Mouse (Mus musculus): ENCODE measurements around the gene Epha3.

Epha3 gene

DNA sequence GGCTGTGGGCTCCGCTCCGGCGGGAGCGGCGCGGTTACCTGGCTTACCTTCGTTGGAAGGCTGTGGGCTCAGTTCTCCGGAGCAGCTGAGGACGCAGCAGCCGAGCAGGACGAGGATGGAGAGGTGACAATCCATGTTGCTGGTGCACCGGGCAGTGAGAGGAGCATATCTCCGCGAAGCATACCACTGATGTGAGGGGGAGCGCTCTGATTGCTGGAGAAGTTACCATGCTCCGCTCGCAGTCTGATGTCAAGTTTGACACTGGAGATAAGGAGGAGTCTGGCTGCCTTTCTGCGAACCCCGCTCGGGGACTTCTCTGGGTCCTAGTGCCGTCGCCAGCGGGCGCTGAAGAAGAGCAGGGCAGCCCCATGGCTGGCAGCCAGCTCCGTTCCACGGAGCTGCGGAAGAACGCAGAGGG, at the start of gene Epha3:
TSS of gene Epha3 (minus strand) at position 263 of the 418 bp plus-strand sequence.
- peak; percentile 3 for DNase-seq (ENCODE audit: low spot score)

DNA sequence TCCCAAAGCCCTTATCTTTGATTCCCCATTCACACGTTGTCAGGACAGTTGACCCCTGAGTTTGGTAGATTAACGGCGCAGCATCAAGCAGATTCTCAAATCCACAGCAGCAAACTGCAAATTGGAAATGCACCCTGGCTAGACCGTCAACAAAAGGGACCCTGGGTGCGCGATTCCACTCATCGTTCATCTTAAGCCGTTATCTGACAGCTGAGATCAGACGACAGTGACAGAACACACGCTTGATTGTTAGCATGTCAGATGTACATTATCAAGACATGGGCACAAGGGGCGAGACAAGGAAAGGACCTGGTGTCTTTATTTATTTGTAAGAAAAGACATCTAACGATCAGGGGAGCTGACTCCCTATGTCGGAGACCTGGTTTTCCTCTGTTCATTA, 39.5 kb upstream of the Epha3 start:
- no peak for DNase-seq (ENCODE audit: low spot score)

DNA sequence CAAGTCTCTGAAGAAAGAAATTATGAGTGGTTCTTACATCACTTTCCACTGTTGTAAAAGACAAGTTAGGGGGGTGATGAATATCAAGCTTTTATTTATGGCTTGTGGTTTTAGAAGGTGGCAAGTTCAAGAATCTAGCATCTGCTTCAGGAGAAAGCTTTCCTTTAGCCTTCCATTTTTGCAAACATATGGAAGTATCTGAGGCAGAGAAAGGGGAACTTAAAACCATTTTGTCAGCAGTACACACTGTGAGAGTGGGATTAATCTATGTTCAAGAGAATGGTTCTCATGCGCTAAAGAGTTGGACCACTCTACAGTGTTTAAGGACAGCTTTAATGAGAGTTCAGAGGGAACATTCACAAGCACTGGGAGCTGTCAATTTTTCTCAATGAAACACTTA, 17.2 kb upstream of the Epha3 start:
- DNase-seq (ENCODE audit: low spot score) = no peak

DNA sequence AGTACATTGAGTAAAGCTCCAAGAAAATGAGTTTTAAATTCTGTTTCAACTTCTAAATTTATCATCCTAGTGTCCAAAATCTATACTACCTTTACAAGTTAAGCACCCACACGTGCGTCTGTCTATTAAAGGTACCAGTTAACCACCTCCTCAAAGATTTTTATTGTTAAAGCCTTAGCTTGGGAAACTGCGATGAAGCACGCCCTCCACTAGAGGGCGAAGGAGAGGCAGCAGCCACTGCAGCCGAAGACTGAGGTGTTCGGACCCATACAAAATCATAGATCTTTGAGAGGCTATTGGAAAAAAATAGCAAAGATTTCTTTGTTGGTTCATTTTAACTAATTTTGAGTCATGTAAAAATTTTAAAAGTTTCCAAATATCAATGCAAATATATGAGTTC, 8.3 kb upstream of the Epha3 start:
- no peak for DNase-seq (ENCODE audit: low spot score)

DNA sequence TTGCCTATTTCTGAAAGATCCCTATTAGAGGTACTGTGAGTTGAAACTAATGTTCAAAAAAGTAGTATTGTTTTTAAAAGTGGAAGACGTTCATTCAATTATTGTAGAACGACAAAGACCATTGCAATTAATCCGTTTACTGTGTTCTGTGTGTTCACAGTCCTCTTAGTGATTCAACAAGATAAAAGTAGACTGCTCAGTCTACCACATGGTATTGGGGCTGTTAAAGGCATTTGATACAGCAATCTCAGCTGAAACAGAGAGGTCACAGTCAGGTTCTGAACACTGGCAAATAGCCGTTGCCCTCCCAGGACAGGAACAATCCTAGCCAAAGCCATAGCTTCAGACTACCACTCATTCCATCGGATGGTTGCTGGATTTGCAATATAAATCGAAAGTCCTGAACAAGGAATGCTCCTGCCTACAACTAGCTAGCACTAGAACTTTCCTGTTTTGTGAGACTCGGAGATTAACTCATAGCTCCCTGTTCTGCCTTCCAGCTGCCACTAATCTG, 545 bp upstream of the Epha3 start:
- DNase-seq (ENCODE audit: low spot score) = no peak

DNA sequence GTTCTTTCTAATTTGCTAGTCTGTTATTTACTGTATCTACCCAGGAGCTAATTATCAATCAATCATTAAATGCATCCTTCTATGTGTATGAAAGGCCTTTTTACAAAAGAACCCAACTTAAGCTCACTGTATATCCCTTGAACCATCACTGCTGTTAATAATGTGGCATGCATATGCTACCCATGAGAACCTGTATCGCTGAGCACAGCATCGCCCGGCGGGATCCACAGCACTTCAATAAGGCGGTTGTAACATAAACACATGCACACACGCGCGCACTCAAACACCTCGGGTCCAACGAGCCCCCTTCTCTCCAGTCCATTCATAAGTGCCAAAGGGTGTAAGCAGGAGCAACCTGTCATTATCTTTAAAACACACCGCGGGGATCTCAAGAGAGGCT, 794 bp downstream of the Epha3 start:
- DNase-seq (ENCODE audit: low spot score) = no peak

DNA sequence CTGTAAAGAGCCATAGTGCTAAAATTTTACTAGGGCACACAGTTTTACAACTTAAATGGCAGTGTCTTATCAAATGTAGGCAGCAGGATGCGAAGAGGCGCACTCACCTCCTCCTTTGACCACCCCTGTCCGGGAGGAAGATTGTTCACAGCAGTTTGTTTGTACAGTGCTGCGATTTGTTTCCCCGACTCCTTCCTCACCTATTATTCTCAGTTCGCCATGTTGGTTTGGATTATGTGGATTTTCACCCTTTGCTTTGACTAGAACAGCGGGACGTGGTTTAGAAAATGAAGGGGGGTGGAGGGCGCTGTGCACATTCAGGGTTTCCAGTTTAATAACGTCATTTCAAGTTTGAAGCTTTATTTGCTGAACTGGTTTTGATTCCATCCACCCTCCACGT, 6.4 kb downstream of the Epha3 start:
- DNase-seq (ENCODE audit: low spot score) = no peak

DNA sequence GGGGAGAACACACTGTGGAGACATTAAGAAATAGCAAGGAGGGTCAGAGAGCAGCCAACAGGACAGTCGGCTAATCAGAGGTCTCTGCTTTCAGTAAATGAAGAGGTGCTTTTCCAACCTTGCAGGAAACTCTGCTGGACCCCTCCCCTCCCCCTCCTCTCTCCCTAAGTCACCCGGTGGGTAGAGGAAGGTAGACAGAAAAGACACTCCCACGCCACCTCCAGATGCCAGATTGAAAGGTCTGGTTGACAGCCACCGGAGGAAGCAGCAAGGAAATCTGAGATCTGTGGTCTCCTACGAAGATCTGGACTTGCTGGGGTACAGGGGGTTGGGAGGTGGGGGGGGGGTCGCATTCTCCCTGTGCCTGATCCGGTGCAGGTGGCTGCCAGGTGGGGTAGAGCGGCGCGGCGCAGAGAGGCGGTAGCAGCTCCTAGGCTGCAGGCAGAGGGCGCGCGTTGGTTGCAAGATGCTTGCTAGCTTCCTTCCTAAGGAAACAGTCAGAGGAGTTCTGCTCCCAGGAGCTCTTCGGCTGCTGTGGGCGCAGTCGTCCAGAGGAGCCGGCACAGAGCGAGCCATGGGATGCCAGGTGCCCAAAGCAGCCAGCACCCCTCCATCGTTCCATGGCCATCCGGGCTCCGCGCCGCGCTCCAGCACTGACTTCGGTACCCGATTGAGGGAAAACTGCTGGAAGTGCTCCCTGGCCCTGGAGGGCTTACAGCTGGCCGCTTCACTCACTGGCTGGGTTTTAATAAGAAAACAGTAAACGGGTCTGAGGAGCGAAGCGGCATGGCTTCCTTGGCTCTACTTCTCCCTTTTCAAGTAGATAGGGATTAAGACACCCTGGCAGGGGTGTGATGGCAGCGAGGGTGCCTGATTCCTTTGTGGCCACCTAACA, 7.1 kb downstream of the Epha3 start:
- no peak for DNase-seq (ENCODE audit: low spot score)

DNA sequence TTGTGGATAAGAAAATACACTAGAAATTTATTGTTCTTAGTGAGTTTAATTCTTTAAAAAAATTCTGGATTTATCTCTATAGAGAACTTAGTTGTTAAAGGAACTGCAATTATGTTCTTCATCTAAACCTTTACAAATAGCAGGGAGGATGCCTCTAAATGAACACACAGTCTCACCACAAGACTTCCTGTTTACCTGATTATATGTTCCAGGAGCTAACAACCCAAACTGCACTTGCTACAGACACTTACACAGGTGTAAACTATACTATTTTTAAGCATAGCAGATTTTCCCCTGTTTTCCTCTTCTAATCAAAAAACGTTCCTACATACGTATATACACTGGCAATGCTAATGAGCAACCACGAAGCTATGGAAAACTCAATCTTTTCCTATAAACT, 13.7 kb downstream of the Epha3 start:
- DNase-seq (ENCODE audit: low spot score) = no peak

DNA sequence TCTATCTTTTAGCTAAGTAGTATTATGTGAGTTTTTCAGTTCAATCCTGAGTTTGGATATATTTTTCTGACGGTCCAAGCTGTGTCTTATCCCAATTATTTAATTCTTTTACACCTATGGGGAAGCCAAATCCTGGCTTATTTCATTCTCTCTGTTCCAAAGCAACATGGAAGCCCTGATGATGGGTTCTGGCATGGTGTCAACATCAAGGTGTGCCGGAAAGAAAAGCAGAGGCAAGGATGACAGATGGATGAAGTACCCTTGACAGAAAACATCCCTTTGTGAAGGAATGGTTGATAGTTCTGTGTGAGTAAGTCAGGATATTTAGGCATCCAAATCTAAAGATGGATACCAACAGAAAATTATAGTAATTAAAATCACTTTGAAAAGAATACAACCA, 21.1 kb downstream of the Epha3 start:
- no peak for DNase-seq (ENCODE audit: low spot score)

DNA sequence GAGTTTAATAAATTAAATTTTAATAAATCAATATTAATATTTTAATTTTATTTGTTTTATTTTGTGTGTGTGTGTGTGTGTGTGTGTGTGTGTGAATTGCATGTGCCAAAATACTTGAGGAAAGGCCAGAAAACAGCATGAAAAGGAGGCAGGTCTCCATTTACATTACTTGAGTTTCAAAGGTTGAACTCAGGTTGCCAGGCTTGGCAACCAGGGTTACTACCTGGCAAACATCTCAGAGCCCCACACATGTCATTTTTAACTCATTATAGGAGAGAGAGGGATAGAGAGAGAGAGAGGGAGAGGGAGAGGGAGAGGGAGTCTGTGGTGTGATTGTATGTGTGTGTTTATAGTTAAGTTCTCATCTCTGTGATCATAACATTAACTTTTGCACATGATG, 26.5 kb downstream of the Epha3 start:
- no peak for DNase-seq (ENCODE audit: low spot score)

DNA sequence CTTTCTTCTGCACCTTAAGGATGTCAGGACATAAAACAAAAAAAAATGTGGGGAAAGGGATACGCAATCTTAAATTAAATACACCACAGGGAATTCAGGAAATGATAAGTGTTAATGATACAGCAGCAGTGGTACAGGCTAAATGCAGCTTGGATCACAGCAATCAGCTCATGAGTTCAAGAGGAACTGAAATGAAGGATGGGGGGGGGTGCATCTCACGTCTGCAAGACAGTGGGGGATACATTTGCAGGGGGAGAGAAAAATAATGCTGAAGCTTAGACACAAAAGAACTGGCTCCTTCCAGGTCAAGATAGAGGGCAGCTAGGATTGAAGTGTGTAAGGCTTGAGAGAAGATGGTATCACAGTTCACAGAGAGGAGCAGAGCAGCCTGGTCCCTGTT, 42.8 kb downstream of the Epha3 start:
- DNase-seq (ENCODE audit: low spot score) = no peak

DNA sequence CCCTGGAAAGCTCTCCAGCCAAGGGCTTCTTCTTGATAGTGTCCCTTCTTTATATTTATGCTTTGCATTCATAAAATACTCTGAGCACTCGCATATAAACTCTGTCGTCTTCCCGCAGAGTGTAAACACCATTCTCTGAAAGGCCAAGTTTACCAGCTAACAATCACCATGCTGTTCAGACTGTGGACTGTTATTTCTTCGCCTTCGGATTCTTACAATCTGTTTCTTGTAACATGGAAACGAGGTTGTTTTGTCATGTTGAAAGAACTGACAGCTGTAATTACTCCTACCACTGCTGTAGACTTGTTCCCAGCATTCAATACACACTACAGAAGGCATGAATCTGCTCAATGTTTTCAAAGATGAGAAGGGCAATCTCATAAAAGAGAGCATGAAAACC, 46.4 kb downstream of the Epha3 start:
- no peak for DNase-seq (ENCODE audit: low spot score)

DNA sequence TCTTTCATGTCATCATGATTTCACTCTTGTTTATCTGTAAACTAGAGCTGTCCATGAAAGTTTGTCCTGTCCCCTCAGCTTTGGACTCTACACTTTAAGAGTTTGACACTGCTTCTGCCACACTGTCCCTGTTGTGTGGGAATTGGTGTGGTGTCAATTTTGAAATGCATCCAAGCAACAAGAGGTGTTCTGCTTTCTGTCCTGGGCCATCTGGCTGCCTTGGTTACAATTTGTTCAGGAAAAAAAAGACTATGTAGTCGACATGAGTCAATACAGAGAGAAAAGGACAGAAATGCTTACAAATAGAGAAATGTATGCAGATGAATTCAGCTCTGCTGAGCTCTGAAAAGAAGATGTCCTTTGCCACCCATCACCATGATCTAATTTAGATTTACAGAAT, 47.3 kb downstream of the Epha3 start:
- no peak for DNase-seq (ENCODE audit: low spot score)

DNA sequence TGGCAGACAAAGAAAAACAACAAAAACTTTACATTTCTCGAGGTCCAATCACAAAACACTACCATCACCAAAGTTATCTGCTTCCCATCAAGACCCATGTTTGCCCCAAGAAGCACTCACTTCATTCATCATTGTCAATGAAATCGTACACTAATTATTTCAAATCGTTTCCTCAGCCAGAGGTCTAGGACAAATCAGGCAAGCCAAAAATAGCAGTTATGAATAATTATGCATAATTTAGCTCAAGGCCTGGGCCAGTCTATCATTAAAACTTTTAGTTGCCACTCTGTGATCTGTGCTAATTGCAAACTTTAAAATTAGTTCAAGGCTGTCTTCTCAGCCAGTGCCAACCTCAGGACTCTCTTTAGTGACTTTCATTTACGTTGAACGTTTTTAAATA, 54.1 kb downstream of the Epha3 start:
- no peak for DNase-seq (ENCODE audit: low spot score)

DNA sequence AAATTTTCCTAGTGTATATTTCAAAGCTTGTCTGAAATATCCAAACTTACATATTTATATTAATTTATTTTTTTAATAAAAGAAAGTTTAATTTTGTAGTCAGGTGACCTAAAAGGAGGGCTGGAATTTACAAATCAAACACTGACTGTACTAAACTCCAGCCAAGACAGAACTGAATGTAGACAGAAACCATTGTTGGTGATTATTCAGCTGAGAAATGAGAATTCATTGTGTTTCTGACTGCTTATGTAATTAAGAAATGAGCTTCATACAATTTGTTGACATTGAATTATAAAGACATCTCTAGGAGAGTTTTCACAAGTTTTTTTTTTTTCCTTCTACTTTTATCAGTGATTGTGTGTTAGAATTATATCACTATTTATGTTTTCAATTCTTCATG, 55.0 kb downstream of the Epha3 start:
- no peak for DNase-seq (ENCODE audit: low spot score)

DNA sequence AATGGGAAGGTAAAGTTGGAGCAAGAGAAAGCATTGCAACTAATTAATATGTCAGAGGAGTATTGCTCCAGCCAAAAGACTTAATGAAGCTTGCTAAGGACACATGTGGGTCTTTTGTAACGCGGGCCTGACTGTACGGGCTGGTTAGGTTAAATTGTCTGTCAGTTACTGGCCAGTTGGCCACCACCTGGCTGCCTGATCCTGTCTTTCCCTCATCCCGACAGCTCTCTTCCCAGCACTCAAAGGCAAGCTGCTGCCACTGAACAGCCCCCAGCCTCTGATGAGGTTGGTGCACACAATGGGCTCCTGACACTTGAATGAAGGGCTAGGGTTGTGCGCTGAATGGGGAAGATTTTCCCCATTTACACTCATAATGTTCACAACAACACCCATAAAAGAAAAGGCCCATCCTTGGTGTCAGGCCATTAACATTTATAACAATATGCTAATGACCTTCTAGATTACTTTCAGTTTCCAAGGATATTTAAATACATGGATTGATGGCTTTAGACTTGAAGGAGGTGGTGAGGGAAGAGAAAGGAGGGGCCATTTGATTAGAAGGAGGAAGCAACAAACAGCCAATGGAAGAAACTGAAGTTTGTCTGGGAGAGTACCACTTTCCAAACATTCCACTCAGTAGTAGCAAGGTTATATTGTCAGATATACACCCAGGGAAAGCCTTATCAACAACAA, 57.4 kb downstream of the Epha3 start:
- no peak for DNase-seq (ENCODE audit: low spot score)

DNA sequence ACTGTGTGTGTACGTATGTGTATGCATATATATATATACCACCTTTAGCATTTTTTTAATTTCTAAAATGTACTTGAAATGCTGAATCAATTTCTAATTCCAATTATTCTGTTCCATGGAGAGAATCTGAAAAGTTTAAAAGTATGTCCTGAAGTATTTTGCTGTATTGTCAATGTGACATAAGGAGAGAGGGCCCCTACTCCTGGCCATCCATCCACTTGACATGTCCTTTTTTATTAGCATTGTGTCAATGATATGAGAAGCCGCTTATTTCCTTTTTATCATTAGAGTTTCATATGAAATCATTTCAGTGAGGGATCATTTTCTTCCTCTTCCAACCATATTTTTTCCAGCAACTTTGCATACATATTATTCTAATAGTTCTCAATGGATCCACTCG, 58.0 kb downstream of the Epha3 start:
- no peak for DNase-seq (ENCODE audit: low spot score)

DNA sequence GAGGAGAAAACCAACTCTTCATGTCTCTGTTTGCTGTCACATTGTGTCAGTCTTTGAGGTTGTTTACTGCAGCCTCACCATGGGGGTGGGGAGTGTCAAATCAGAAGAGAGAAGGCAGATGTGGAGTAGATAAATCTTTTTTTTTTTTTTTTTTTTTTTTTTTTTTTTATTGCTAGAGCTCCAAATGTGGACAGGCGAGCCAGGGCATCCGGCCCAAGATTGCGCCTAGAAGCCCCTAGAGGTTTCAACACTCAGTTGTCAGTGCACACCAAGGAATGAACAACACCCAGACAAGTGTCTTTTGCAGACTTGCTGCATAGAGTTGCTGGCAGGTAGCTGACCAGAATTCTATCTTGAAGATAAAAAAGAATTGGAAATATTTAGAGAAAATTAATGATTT, 62.5 kb downstream of the Epha3 start:
- DNase-seq (ENCODE audit: low spot score) = no peak

DNA sequence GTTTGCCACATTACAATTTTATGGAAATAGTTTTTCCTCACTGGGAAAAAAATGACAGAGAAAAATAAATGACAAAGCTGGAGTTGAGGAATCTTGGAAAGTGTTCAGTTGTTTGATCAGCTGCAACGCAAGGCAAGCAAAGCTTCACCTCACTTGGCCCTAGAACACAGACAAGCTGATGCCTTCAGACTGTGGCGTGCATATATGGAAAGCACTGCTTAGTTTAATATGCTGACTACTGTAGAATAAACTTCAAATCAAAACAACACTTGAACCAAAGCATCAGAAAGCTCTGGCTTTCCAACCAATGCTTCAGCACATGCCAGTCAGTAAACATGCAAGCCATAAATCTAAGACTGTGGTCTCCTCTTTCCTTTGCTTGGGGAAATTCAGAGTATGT, 65.6 kb downstream of the Epha3 start:
- no peak for DNase-seq (ENCODE audit: low spot score)

DNA sequence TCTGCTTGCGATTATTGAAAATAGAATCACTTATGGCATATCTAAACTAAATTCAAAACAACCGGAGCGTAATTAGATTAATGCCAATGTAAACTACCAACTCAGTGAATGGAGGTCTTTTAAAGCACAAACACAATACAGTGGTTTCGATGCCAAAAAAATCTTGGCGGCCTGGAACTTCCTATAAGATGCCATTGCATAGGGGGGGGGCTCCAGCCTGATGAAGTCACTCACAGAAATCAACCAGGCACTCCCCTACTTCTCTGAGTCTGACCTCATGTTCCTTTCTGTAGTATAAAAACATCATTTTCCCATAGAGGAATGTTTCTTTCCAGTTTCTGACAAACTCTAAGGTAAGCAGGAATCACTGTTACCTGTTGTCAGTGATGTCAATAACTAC, 69.7 kb downstream of the Epha3 start:
- DNase-seq (ENCODE audit: low spot score) = no peak

DNA sequence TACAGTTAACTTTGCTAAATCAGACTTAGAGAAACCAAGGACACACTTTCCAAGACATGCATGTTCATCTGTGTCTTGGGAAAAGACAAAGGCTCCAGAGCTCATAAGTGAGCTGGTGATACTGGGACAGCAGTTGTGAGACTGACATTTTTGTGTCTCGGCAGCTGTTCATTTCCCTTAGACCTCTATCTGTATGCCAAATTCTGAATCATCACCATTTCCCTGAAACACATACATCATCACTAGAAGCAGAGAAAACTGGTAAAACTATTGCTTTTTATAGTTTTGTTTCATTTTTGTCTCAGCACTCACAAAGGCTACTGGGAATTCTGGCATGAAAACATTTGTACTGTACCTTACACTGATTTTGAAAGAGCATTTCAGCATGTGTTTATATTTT, 70.2 kb downstream of the Epha3 start:
- DNase-seq (ENCODE audit: low spot score) = no peak

DNA sequence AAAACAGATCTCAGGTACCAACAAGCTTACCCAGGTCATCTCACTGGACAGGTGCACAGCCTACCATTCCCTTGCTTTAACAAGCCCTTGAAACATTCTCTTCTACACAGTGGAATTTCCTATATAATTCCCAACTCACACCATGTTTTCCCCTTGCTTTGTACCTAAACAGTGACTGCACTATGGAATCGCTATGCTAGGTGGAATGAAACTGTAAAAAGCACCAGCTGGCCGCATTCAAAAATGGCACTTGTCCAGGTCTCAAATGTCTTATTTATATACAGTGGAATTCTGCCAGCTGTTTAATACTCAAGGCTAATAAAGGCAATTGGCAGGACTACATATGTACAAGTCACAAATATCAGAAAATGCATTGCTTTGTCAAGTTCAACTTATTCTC, 71.9 kb downstream of the Epha3 start:
- DNase-seq (ENCODE audit: low spot score) = no peak

DNA sequence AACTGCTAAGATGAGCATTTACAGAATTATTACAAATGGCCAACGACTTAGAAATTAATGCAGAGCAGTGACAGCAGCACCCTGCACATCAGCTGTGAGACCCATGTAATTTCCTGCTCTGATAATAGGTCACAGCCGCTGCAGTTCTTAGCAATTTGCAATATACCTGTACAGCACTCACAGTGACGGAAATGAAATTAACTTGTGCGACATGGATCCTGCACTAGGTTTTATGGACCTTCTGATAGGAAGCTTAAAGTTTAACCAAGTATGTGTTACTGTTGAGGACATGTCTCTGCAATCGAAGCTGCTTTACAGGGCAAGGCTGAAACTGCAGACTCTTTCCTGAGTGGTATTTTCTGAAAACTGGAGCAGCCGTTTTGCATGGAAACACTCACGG, 80.4 kb downstream of the Epha3 start:
- DNase-seq (ENCODE audit: low spot score) = no peak
